Mouse (Mus musculus): ENCODE measurements at regions not wholly inside any gene's neighbourhood (a gene's known extent, or its start where the extent isn't known, plus 50 kb on each side); places are given as distances from the start of the nearest gene placed in this dataset.
A peak's percentile ranks its signal among the peaks of the same experiment; 100 is the strongest.

GRCm38 (mm10) chr16:9217361-9217760 is 387.5 kb downstream of the 1810013L24Rik start:
- no peak overlapping the region for H3K27ac ChIP-seq (ENCODE audit: low read depth, low read length)
- no peak overlapping the region for H3K4me2 ChIP-seq (ENCODE audit: low read length)
- H3K36me3 ChIP-seq (ENCODE audit: control insufficient read depth, insufficient read depth, low read length), result no peaks in the 10 kb centered on the region
- ATAC-seq (no peak), DNase-seq (ENCODE audit: low spot score) (no peak)
- H3K4me1 ChIP-seq (ENCODE audit: control insufficient read depth, insufficient read depth, low read length), result no peaks in the 10 kb centered on the region
- no peak overlapping the region for H3K4me3 ChIP-seq (ENCODE audit: low read depth, low read length)
- H3K9ac ChIP-seq (ENCODE audit: low read length), result no peak overlapping the region
- H3K27me3 ChIP-seq (replicated peaks; ENCODE audit: control insufficient read depth, insufficient read depth, low read length), result no peaks in the 10 kb centered on the region
- no peaks in the 10 kb centered on the region for H3K9me3 ChIP-seq (replicated peaks; ENCODE audit: control insufficient read depth, low read length)
- WGBS, result 86% methylated on average over 7 of the region's 7 CpGs

- no peak overlapping the region for H3K27ac ChIP-seq (ENCODE audit: low read depth, low read length)
- H3K27me3 ChIP-seq (replicated peaks; ENCODE audit: control insufficient read depth, insufficient read depth, low read length), result no peaks in the 10 kb centered on the region
- H3K9ac ChIP-seq (ENCODE audit: low read length), result no peak overlapping the region
- H3K4me1 ChIP-seq (ENCODE audit: control insufficient read depth, insufficient read depth, low read length), result no peaks in the 10 kb centered on the region
- no peak overlapping the region for H3K4me2 ChIP-seq (ENCODE audit: low read length)
- H3K9me3 ChIP-seq (replicated peaks; ENCODE audit: control insufficient read depth, low read length), result no peaks in the 10 kb centered on the region
- DNase-seq (ENCODE audit: low spot score) (peak; percentile 26), ATAC-seq (no peak)
- no peaks in the 10 kb centered on the region for H3K36me3 ChIP-seq (ENCODE audit: control insufficient read depth, insufficient read depth, low read length)
- no peak overlapping the region for H3K4me3 ChIP-seq (ENCODE audit: low read depth, low read length)
Measured at GRCm38 (mm10) chr16:9230178-9230577, 400.3 kb downstream of the 1810013L24Rik start.

GRCm38 (mm10) chr16:9242099-9242498 is 412.2 kb downstream of the 1810013L24Rik start:
- WGBS, result 93% methylated on average over 4 of the region's 4 CpGs
- no peak for ATAC-seq

GRCm38 (mm10) chr16:9247198-9247597 is 417.3 kb downstream of the 1810013L24Rik start:
- H3K4me3 ChIP-seq (ENCODE audit: low read depth, low read length), result no peak overlapping the region
- 73% methylated on average over 3 of the region's 3 CpGs for WGBS
- H3K9ac ChIP-seq (ENCODE audit: low read length), result no peak overlapping the region
- no peaks in the 10 kb centered on the region for H3K4me1 ChIP-seq (ENCODE audit: control insufficient read depth, insufficient read depth, low read length)
- H3K4me2 ChIP-seq (ENCODE audit: low read length), result no peak overlapping the region
- H3K9me3 ChIP-seq (replicated peaks; ENCODE audit: control insufficient read depth, low read length), result no peaks in the 10 kb centered on the region
- ATAC-seq, result no peak
- no peak for DNase-seq (ENCODE audit: low spot score)
- no peaks in the 10 kb centered on the region for H3K27me3 ChIP-seq (replicated peaks; ENCODE audit: control insufficient read depth, insufficient read depth, low read length)
- no peak overlapping the region for H3K27ac ChIP-seq (ENCODE audit: low read depth, low read length)
- H3K36me3 ChIP-seq (ENCODE audit: control insufficient read depth, insufficient read depth, low read length), result no peaks in the 10 kb centered on the region

More at GRCm38 (mm10) chr16:9242099-9242498, 412.2 kb downstream of the 1810013L24Rik start:
- no peak overlapping the region for H3K4me2 ChIP-seq (ENCODE audit: low read length)
- H3K4me3 ChIP-seq (ENCODE audit: low read depth, low read length), result no peak overlapping the region
- no peaks in the 10 kb centered on the region for H3K27me3 ChIP-seq (replicated peaks; ENCODE audit: control insufficient read depth, insufficient read depth, low read length)
- no peaks in the 10 kb centered on the region for H3K4me1 ChIP-seq (ENCODE audit: control insufficient read depth, insufficient read depth, low read length)
- no peak overlapping the region for H3K27ac ChIP-seq (ENCODE audit: low read depth, low read length)
- H3K9me3 ChIP-seq (replicated peaks; ENCODE audit: control insufficient read depth, low read length), result no peaks in the 10 kb centered on the region
- H3K9ac ChIP-seq (ENCODE audit: low read length), result no peak overlapping the region
- no peaks in the 10 kb centered on the region for H3K36me3 ChIP-seq (ENCODE audit: control insufficient read depth, insufficient read depth, low read length)
- no peak for DNase-seq (ENCODE audit: low spot score)

- H3K9me3 ChIP-seq (replicated peaks; ENCODE audit: control insufficient read depth, low read length), result no peaks in the 10 kb centered on the region
- ATAC-seq (no peak), DNase-seq (ENCODE audit: low spot score) (no peak)
- no peak overlapping the region for H3K4me2 ChIP-seq (ENCODE audit: low read length)
- no peak overlapping the region for H3K27ac ChIP-seq (ENCODE audit: low read depth, low read length)
- no peak overlapping the region for H3K4me3 ChIP-seq (ENCODE audit: low read depth, low read length)
- H3K36me3 ChIP-seq (ENCODE audit: control insufficient read depth, insufficient read depth, low read length), result no peaks in the 10 kb centered on the region
- WGBS, result 86% methylated on average over 1 of the region's 1 CpGs
- H3K4me1 ChIP-seq (ENCODE audit: control insufficient read depth, insufficient read depth, low read length), result no peaks in the 10 kb centered on the region
- no peaks in the 10 kb centered on the region for H3K27me3 ChIP-seq (replicated peaks; ENCODE audit: control insufficient read depth, insufficient read depth, low read length)
- H3K9ac ChIP-seq (ENCODE audit: low read length), result no peak overlapping the region
Measured at GRCm38 (mm10) chr16:9253054-9253453, 423.2 kb downstream of the 1810013L24Rik start.

GRCm38 (mm10) chr16:9255351-9255750 is 425.5 kb downstream of the 1810013L24Rik start:
- WGBS, result 41% methylated on average over 3 of the region's 3 CpGs
- no peak overlapping the region for H3K27ac ChIP-seq (ENCODE audit: low read depth, low read length)

GRCm38 (mm10) chr16:9260966-9261365 is 431.1 kb downstream of the 1810013L24Rik start:
- no peak overlapping the region for H3K27ac ChIP-seq (ENCODE audit: low read depth, low read length)
- no peaks in the 10 kb centered on the region for H3K9me3 ChIP-seq (replicated peaks; ENCODE audit: control insufficient read depth, low read length)
- DNase-seq (ENCODE audit: low spot score) (no peak), ATAC-seq (no peak)
- H3K36me3 ChIP-seq (ENCODE audit: control insufficient read depth, insufficient read depth, low read length), result no peaks in the 10 kb centered on the region
- no peak overlapping the region for H3K9ac ChIP-seq (ENCODE audit: low read length)
- H3K27me3 ChIP-seq (replicated peaks; ENCODE audit: control insufficient read depth, insufficient read depth, low read length), result no peaks in the 10 kb centered on the region
- H3K4me1 ChIP-seq (ENCODE audit: control insufficient read depth, insufficient read depth, low read length), result no peaks in the 10 kb centered on the region
- 75% methylated on average over 3 of the region's 3 CpGs for WGBS
- H3K4me3 ChIP-seq (ENCODE audit: low read depth, low read length), result no peak overlapping the region
- no peak overlapping the region for H3K4me2 ChIP-seq (ENCODE audit: low read length)

More at GRCm38 (mm10) chr16:9255351-9255750, 425.5 kb downstream of the 1810013L24Rik start:
- Histone ChIP-seq H3K9me3 (replicated peaks; ENCODE audit: control insufficient read depth, low read length) (no peaks in the 10 kb centered on the region), H3K9ac (ENCODE audit: low read length) (no peak overlapping the region), H3K36me3 (ENCODE audit: control insufficient read depth, insufficient read depth, low read length) (no peaks in the 10 kb centered on the region), H3K4me3 (ENCODE audit: low read depth, low read length) (no peak overlapping the region), H3K27me3 (replicated peaks; ENCODE audit: control insufficient read depth, insufficient read depth, low read length) (no peaks in the 10 kb centered on the region), H3K4me1 (ENCODE audit: control insufficient read depth, insufficient read depth, low read length) (no peaks in the 10 kb centered on the region), H3K4me2 (ENCODE audit: low read length) (no peak overlapping the region)
- ATAC-seq (no peak), DNase-seq (ENCODE audit: low spot score) (no peak)

GRCm38 (mm10) chr16:9264554-9265145 is 434.8 kb downstream of the 1810013L24Rik start:
- Histone ChIP-seq H3K27ac (ENCODE audit: low read depth, low read length) (no peak overlapping the region), H3K27me3 (replicated peaks; ENCODE audit: control insufficient read depth, insufficient read depth, low read length) (no peaks in the 10 kb centered on the region), H3K9ac (ENCODE audit: low read length) (no peak overlapping the region), H3K4me3 (ENCODE audit: low read depth, low read length) (no peak overlapping the region), H3K4me2 (ENCODE audit: low read length) (no peak overlapping the region), H3K36me3 (ENCODE audit: control insufficient read depth, insufficient read depth, low read length) (no peaks in the 10 kb centered on the region), H3K4me1 (ENCODE audit: control insufficient read depth, insufficient read depth, low read length) (no peaks in the 10 kb centered on the region), H3K9me3 (replicated peaks; ENCODE audit: control insufficient read depth, low read length) (no peaks in the 10 kb centered on the region)
- 38% methylated on average over 3 of the region's 3 CpGs for WGBS
- ATAC-seq (no peak), DNase-seq (ENCODE audit: low spot score) (no peak)

- no peak overlapping the region for H3K4me2 ChIP-seq (ENCODE audit: low read length)
- no peaks in the 10 kb centered on the region for H3K27me3 ChIP-seq (replicated peaks; ENCODE audit: control insufficient read depth, insufficient read depth, low read length)
- ATAC-seq, result no peak
- no peaks in the 10 kb centered on the region for H3K4me1 ChIP-seq (ENCODE audit: control insufficient read depth, insufficient read depth, low read length)
- DNase-seq (ENCODE audit: low spot score), result no peak
- H3K9me3 ChIP-seq (replicated peaks; ENCODE audit: control insufficient read depth, low read length), result no peaks in the 10 kb centered on the region
- no peak overlapping the region for H3K4me3 ChIP-seq (ENCODE audit: low read depth, low read length)
- H3K9ac ChIP-seq (ENCODE audit: low read length), result no peak overlapping the region
- no peak overlapping the region for H3K27ac ChIP-seq (ENCODE audit: low read depth, low read length)
- H3K36me3 ChIP-seq (ENCODE audit: control insufficient read depth, insufficient read depth, low read length), result no peaks in the 10 kb centered on the region
Measured at GRCm38 (mm10) chr16:9267204-9267603, 437.3 kb downstream of the 1810013L24Rik start.

Data from forebrain, embryonic 14.5 days (tissue).